Mouse (Mus musculus) frontal cortex, adult 2 months (tissue): Measurements from ENCODE around the gene Elmo3. TPM values are rescaled to one million over a fixed set of nuclear protein-coding genes. Genes with fewer than 3 reads are reported as not detected.

Experiments
- DNase-seq, 2 experiments: peaks; one replicate each; pipeline ENCODE4 v3.0.0; 2022; ENCODE audit warnings: low spot score in 1 of 2; ENCODE audit errors: extremely low spot score in 1 of 2
- polyA plus RNA-seq: library from polyadenylated mRNA; depleted of rRNA; stranded (reverse); fragments of >200 nt; gene quantifications from 2 replicates; pipeline ENCODE4 v1.2.3, GENCODE M21; 2012; rRNA removed

Elmo3 gene
- 2.4 and 2.6 TPM in 2 replicates for polyA plus RNA-seq

DNA sequence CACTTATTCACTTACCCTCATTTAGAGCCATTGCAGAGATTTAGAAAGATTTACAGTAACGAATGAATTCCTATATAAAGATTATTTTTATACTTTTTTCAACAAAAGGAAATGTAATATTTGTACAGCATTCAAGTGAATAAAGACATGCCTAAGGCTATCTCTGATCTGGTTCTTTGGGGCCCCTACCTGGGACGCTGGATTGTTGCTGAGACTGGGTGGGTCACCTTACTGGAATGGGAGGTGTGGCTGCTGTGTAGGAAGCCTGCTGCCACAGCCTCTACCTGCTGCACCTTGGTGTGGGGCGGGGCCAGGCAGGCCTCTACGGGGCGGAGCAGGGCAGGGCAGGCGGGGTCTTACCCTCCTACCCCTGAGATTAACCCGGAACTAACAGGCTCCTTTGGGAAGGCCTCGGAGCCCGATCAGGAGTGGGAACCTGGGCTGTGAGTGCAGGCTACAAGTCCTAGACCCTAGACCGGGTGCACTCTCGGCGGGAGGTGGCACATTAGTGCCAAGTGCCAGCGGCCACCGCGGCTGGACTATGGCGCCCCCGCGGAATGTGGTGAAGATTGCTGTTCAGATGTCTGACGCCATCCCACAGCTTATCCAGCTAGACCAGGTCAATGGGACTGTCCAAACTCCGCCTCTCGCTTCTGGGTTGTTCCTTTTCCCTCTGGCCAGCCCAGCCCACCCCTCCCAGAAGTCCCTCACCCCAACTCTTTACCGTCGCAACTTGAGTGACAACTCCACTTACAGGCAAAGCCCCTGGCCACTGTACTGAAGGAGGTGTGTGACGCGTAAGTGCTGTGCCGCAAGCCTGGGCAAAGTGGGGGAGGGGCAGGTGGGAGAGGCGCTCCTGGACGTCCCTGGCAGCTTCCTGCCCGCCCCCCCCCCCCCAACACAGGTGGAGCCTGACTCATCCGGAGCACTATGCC, at the start of gene Elmo3:
TSS of gene Elmo3 (plus strand) at position 391 of the 935 bp plus-strand sequence.
- DNase-seq: no peak

DNA sequence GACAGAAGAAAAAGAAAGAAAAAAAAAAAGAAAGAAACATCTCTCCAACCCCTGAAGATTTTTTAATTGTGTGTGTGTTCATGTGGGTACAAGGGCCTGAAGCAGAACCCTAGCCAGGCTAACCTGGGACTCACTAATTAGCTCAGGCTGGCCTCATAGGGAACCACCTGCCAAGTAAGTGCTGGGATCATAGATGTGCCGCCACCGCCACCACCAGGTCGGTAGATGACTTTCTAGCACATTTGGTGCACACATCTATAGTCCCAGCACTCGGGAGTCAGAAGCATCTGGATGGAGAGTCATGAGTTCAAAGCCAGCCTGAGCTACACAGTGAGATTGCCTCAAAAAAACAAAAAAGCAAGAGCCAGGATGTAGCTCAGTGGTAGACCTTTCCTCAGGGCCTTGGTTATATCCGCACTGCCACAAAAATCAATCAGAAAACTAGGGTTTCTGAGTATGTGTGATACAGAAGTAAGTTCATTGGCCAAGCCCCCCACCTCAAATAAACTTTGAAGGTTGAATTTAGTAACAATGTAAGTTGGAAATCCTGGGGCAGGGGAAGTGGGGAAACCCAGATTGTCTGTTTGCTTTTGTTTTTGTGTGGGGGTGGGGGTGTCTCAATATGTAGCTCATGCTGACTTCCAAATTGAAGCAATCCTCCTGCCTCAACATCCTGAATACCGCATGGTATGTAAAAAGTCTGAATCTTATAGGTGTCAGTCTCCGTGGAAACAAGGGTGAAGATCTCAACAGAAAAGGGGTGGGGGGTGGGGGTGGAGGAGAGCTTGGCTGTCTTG, 47.9 kb upstream of the Elmo3 start:
- DNase-seq: no peak

- no peak for DNase-seq
Measured at GRCm38 (mm10) chr8:105258911-105259720, 46.3 kb upstream of the Elmo3 start.

DNA sequence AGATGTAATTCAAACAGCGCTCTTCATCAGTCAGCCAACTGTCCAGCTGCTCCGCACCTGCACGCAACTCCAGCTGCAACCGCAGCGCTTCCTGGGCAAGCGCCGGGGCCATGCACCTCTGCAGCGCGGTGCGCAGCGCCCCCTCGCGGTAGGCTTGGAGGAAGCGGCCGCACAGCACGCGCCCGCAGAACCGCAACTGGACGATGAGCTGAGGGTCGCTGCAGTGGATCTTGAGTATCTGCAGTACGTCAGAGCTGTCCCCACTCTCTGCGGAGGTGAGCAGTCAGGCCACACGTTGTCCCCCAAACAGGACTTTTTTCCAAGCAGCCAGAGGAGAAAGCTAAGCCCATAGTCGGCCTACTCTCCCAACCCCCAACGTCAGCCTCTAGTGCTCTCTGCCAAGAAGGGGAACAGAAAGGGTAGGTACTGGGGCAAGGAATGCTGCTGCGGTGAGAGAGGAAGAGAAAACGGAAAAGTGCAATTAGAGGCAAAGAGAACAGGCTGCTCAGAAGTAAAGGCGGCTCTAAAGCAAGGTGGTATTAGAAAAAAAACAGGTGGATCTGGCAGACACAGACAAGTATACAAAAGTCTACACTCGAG, 45.6 kb upstream of the Elmo3 start:
- DNase-seq: peak in 1 of 2 experiments; percentile 72

- DNase-seq: no peak
Measured at GRCm38 (mm10) chr8:105260371-105261099, 44.9 kb upstream of the Elmo3 start.

DNA sequence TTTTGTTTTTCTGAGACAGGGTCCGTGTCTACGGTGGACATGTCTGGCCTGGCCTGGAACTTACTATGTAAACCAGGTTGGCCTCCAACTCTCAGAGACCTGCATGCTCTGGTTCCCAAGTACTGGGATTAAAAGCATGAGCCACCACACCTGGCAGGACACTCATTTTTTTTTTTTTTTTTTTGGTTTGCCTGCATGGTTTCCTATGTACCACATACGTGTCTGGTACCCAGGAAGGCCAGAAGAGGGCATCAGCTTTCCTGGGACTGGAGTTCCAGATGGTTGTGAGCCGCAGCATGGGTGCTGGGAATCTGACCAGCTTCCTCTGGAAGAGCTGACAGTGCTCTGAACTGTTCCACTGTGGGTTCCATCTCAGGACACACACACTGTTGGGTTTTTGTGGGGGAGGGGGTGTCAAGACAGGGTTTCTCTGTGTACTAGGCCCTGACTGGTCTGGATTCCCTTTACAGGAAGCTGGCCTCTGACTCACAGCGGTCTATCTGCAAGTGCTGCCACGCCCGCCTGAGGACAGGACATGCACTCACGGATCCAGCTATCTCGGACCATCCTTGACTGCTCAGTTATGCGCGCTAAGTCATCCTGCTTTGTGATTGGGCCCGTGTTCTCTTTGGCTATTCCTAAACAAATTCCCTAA, 43.9 kb upstream of the Elmo3 start:
- no peak for DNase-seq

DNA sequence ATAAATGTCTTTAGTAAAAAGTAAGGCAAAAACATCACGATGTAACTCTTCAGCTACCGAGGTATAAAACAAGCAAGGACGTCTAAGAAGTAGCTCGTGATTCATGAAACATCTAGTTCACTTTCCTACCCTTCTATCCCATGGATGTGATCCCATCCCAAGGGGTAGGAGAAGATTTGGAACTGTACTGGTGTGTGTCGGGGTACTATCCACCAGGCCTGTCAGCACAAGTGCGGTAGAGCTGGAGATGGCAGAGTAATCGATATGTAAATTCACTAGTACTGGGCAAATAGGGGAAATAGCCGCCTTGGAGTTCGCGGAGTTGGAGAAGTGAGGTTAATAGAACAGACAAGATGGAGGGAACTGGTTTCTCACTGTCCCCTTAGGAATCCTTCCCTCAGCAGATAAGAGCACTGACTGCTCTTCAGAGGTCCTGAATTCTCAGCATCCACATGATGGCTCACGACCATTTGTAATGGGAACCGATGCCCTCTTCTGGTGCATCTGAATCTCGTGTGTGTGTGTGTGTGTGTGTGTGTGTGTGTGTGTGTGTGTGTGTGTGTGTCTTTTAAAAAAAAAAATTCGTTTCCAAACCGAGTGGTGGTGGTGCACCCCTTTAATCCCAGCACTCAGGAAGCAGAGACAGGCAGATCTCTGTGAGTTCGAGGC, 42.0 kb upstream of the Elmo3 start:
- DNase-seq: no peak

DNA sequence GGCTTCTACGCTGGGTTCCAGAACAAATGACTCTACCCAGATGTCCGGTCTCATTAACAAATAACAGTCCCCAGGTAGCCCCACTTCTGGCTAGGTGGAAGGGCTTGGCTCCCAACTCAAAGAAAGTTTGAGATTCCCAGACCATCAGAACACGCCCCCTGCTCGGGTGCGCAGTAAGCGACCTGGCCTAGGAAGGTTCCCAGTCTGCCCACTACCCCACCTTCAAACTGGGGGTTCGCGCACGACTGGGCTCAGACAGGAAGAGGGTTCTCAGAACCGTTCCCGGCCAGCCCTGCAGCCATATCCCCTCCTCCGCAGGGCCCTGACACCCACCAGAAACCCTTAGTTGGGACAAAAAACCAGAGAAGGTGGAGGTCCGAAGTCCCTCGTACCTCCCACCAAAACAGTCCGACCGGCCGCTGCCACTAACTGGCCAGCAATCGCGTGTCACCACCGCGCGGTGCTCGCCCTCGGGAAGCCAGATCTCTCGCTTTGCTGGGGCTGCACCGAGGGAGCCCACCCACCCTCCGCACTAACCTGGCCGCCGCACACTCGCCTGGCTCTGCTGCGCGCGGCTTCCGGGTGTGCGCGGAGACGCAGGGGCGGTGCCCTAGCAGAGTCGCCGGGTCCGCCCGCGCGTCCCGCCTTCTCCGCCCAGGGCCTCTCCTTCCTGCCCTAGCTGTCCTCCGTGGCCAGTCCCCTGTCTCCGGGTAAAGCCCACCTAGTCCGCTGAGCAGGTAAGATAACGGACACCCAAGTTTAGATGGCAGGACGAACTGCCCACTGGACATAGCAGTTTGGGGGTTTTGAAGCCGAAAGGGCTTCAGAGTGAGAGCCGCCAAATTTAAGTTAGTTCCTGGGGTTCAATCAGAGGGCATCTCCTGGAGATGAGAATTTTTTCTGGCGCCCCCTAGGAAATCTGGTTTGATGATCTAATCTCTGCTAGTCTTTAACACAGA, 41.1 kb upstream of the Elmo3 start, which contains the start of the genes Tradd and Fbxl8:
TSS of gene Tradd (minus strand) at position 586 of the 959 bp plus-strand sequence.
TSS of gene Fbxl8 (plus strand) at position 625 of the 959 bp plus-strand sequence.
- no peak for DNase-seq

DNA sequence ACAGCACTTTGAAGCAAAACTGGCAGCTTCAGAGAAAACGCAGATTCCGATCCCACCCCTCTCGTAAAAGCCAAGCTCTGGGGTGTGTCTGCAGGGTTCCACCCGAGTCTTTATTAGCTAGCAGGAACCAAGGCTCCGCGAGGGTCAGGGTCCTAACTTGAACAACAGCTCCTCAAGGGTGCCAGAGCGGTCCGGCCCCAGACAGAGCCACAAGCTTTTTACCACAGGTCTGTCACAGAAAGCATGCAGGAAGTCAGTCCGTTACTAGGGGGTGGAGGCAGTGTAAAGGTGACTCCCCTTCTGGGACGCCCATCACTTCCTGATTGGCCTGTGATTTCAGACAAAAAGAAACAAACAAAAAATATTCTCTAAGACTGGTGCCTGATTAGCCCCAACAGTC, 40.3 kb upstream of the Elmo3 start:
- DNase-seq: no peak

DNA sequence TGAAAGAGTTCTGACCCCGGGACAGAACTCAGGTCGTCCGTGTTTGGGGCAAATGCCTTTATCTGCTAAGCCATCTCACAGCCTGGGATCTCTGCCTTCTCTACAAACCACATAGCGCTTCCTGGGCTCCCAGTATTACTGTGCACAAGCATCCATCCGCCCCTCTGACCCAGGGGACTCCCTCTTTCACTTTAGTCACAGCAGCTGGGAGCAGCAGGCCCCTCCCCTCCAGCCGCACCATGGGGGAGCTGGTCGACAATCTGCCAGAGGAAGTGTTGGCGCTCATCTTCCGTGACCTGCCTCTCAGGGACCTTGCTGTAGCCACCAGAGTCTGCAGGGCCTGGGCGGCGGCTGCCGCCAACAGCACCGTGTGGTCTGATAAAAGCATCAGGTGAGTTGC, 38.6 kb upstream of the Elmo3 start:
- DNase-seq: no peak

- peak; percentile 79 to 86 for DNase-seq
Measured at GRCm38 (mm10) chr8:105268342-105269074, 36.9 kb upstream of the Elmo3 start.

- DNase-seq: no peak
Measured at GRCm38 (mm10) chr8:105269075-105269458, 36.3 kb upstream of the Elmo3 start.

GRCm38 (mm10) chr8:105269461-105269947, 35.9 kb upstream of the Elmo3 start, which contains the start of gene Hsf4:
Hsf4 (plus strand) TSS chr8:105269801.
- DNase-seq: no peak

DNA sequence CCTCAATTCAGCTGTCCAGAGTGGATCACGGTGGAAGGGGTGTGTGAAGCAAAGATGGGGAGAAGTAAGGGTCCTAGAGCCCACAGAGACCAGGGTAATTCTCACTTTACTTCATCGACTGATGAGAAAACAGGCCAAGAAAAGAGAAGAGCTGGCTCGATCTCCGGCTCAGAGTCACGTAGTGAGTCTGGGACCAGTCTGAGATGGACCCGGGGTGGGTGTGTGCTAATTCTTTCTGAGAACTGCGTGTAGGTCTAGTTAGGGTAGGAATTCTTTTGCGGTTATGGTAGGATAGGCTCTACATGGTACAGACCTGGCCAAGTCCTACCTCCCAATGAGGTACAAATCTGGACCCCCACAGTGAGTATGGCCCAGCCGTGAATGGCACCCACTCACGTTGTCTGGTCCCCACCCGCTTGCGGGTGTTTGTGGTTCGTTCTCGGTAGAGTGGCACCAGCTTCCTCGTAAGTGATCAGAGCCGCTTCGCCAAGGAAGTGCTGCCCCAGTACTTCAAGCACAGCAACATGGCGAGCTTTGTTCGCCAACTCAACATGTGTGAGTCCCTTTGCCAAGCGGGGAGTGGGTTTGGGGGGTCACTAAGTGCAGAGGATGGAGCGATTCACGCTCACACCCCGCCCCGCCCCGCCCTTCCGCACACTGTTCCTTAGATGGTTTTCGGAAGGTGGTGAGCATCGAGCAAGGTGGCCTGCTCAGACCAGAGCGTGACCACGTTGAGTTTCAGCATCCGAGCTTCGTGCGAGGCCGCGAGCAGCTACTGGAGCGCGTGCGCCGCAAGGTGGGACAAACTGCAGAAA, 35.1 kb upstream of the Elmo3 start:
- DNase-seq: no peak

GRCm38 (mm10) chr8:105270916-105271186, 34.5 kb upstream of the Elmo3 start:
- no peak for DNase-seq

DNA sequence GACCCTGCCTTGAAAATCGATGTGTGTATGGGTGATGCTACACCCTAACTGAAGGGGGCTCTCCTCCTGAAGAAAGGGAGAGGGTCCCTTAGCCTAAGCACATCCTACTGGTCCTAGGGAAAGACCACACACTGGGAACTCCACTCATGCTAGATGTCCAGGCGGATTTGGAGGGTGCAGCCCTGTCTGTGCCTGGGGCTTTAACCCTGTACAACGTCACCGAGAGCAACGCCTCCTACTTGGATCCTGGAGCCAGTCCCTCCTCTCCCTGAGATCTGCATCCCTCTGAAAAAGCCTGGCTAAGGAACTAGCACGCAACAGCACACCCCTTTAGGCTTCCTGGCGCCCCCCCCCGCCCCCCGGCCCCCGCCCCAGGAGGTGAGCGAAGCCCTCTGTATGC, 30.0 kb upstream of the Elmo3 start:
- no peak for DNase-seq
